Mouse (Mus musculus): ENCODE measurements around the gene Lilr4b. TPM values are rescaled to one million over a fixed set of nuclear protein-coding genes. Genes with fewer than 3 reads are reported as not detected.

Lilr4b gene
- polyA plus RNA-seq, 1 experiment from 2014 or later = not detected

DNA sequence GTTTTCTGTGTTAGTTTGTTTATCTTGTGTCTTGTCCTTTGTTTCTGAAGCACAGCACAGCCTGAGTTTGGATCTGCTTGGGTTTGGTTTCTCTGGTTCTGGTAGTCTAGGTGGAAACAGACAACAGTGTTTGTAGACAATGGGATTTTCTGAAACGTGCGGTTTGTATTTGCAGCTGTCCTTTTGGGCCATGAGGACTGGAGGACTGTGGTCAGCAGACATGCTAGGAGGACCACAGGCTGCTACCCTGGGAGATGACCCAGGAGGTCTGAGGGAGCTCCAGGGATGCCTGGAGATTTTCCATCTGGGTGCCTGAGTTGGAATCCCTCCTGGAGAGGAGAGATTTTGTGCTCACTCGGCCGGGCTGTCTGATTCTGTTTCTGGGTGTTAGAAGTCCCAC lies 46.2 kb downstream of the Lilr4b start:
- Histone ChIP-seq H3K4me3 (replicated peaks) (no peak overlapping the region), H3K9ac (no peak overlapping the region), H3K36me3 (replicated peaks) (no peaks in the 10 kb centered on the region), H3K27me3 (no peaks in the 10 kb centered on the region), H3K4me1 (no peaks in the 10 kb centered on the region), H3K9me3 (no peaks in the 10 kb centered on the region), H3K27ac (no peak overlapping the region), H3K4me2 (no peak overlapping the region)
- no peak for ATAC-seq (ENCODE audit: low FRiP score)
- WGBS = 81% methylated on average over 4 of the region's 4 CpGs

GRCm38 (mm10) chr10:51528840-51529434 lies 48.5 kb downstream of the Lilr4b start:
- 74% methylated on average over 8 of the region's 8 CpGs for WGBS

GRCm38 (mm10) chr10:51529497-51529896 lies 49.1 kb downstream of the Lilr4b start:
- no peak overlapping the region for H3K27ac ChIP-seq
- 73% methylated on average over 3 of the region's 3 CpGs for WGBS
- no peak overlapping the region for H3K4me2 ChIP-seq
- H3K27me3 ChIP-seq = no peaks in the 10 kb centered on the region
- H3K9ac ChIP-seq = no peak overlapping the region
- ATAC-seq (ENCODE audit: low FRiP score) = no peak
- H3K4me1 ChIP-seq = no peaks in the 10 kb centered on the region
- H3K9me3 ChIP-seq = no peaks in the 10 kb centered on the region
- no peaks in the 10 kb centered on the region for H3K36me3 ChIP-seq (replicated peaks)
- H3K4me3 ChIP-seq (replicated peaks) = no peak overlapping the region

More at GRCm38 (mm10) chr10:51528840-51529434, 48.5 kb downstream of the Lilr4b start:
- H3K4me1 ChIP-seq = no peaks in the 10 kb centered on the region
- H3K9ac ChIP-seq = no peak overlapping the region
- H3K4me3 ChIP-seq (replicated peaks) = no peak overlapping the region
- ATAC-seq (ENCODE audit: low FRiP score) = no peak
- no peak overlapping the region for H3K27ac ChIP-seq
- no peaks in the 10 kb centered on the region for H3K9me3 ChIP-seq
- no peaks in the 10 kb centered on the region for H3K36me3 ChIP-seq (replicated peaks)
- no peaks in the 10 kb centered on the region for H3K27me3 ChIP-seq
- no peak overlapping the region for H3K4me2 ChIP-seq

- no peak overlapping the region for H3K4me2 ChIP-seq
- H3K9me3 ChIP-seq = no peaks in the 10 kb centered on the region
- WGBS = 88% methylated on average over 7 of the region's 7 CpGs
- H3K27me3 ChIP-seq = no peaks in the 10 kb centered on the region
- H3K4me1 ChIP-seq = no peaks in the 10 kb centered on the region
- ATAC-seq (ENCODE audit: low FRiP score) = no peak
- no peaks in the 10 kb centered on the region for H3K36me3 ChIP-seq (replicated peaks)
- no peak overlapping the region for H3K4me3 ChIP-seq (replicated peaks)
- H3K27ac ChIP-seq = no peak overlapping the region
- no peak overlapping the region for H3K9ac ChIP-seq
Measured at GRCm38 (mm10) chr10:51530813-51531212, 50.4 kb downstream of the Lilr4b start.

Other genes with a start within 250 kb of the Lilr4b start
- gene Gm49339, start within 50 bp of the Lilr4b start, polyA plus RNA-seq (2016; fragmentation: Nextera tagmentation; extraction: Ambion mirVana) = 0.11 TPM in 1 of 2 replicates, not detected in the other
- gene Lilrb4a, start 10.3 kb downstream of the Lilr4b start, polyA plus RNA-seq (2016; fragmentation: Nextera tagmentation; extraction: Ambion mirVana) = 0.44 and 0.68 TPM in 2 replicates
- 1.3 and 3.7 TPM in 2 replicates for gene Fam162b, start 109.9 kb downstream of the Lilr4b start, polyA plus RNA-seq (2016; fragmentation: Nextera tagmentation; extraction: Ambion mirVana)
- gene Gprc6a, start 150.8 kb downstream of the Lilr4b start, polyA plus RNA-seq (2016; fragmentation: Nextera tagmentation; extraction: Ambion mirVana) = not detected in 2 replicates
- not detected in 2 replicates for gene Rfx6, start 197.1 kb downstream of the Lilr4b start, polyA plus RNA-seq (2016; fragmentation: Nextera tagmentation; extraction: Ambion mirVana)

Measured in forebrain, embryonic 12.5 days (tissue).